Mouse (Mus musculus) limb, embryonic 10.5 days (tissue): Measurements from ENCODE around the gene Gm815. TPM values are rescaled to one million over a fixed set of nuclear protein-coding genes. Genes with fewer than 3 reads are reported as not detected.

Source experiments
- DNase-seq: peaks from one replicate; pipeline ENCODE4 v3.0.0-alpha.2; 2017; ENCODE audit warnings: low spot score
- H3K27ac ChIP-seq: fragments of 300-500 bp; sonication (generic); 2 replicates; pipeline ENCODE4 v1.5.1; 2016; ENCODE audit warnings: mild to moderate bottlenecking
- H3K27me3 ChIP-seq: fragments of 300-500 bp; sonication (generic); 2 replicates; pipeline ENCODE4 v1.6.1; 2016; ENCODE audit warnings: low read depth, mild to moderate bottlenecking; ENCODE audit not compliant: poor library complexity, severe bottlenecking
- H3K36me3 ChIP-seq: fragments of 300-500 bp; sonication (generic); 2 replicates; pipeline ENCODE4 v1.6.1; 2016; ENCODE audit warnings: mild to moderate bottlenecking, moderate library complexity
- H3K4me1 ChIP-seq: fragments of 300-500 bp; sonication (generic); 2 replicates; pipeline ENCODE4 v1.6.1; 2016
- H3K4me3 ChIP-seq: fragments of 300-500 bp; sonication (generic); 2 replicates; pipeline ENCODE4 v1.5.1; 2016; ENCODE audit warnings: mild to moderate bottlenecking, moderate library complexity
- H3K9me3 ChIP-seq: fragments of 300-500 bp; sonication (generic); replicated peaks from 2 replicates; pipeline ENCODE4 v1.6.1; 2016; ENCODE audit warnings: mild to moderate bottlenecking
- WGBS: fragments of 180-500 bp; shearing (Covaris S2); methylation state at CpG from one replicate; pipeline ENCODE4 v1.1.7; 2016; 5-methylcytosine and 5-hydroxymethylcytosine counted together
- polyA plus RNA-seq: library from polyadenylated mRNA; unstranded; fragments of >200 nt; fragmentation: Nextera tagmentation; extraction: Ambion mirVana; gene quantifications from 2 replicates; pipeline ENCODE4 v1.2.1, GENCODE M21; 2016

The Gm815 gene
- polyA plus RNA-seq, 1 experiment from 2014 or later: not detected

- H3K36me3 ChIP-seq: no peaks in the 10 kb centered on the region
- H3K4me3 ChIP-seq: no peak overlapping the region
- no peaks in the 10 kb centered on the region for H3K9me3 ChIP-seq
- no peak overlapping the region for H3K27ac ChIP-seq
- WGBS: 89% methylated on average over 9 of the region's 9 CpGs
- H3K4me1 ChIP-seq: no peaks in the 10 kb centered on the region
- no peak for DNase-seq
- no peaks in the 10 kb centered on the region for H3K27me3 ChIP-seq
Measured at GRCm38 (mm10) chr19:26891306-26891964, 5.8 kb downstream of the Gm815 start.

GRCm38 (mm10) chr19:26892861-26893260, 7.2 kb downstream of the Gm815 start:
- Histone ChIP-seq H3K27ac (no peak overlapping the region), H3K4me3 (no peak overlapping the region), H3K27me3 (no peaks in the 10 kb centered on the region), H3K9me3 (no peaks in the 10 kb centered on the region), H3K36me3 (no peaks in the 10 kb centered on the region), H3K4me1 (no peaks in the 10 kb centered on the region)
- WGBS: 55% methylated on average over 5 of the region's 5 CpGs
- DNase-seq: no peak

- WGBS: 62% methylated on average over 4 of the region's 4 CpGs
- no peaks in the 10 kb centered on the region for H3K27me3 ChIP-seq
- DNase-seq: no peak
- H3K4me3 ChIP-seq: no peak overlapping the region
- H3K36me3 ChIP-seq: no peaks in the 10 kb centered on the region
- H3K27ac ChIP-seq: no peak overlapping the region
- H3K4me1 ChIP-seq: no peaks in the 10 kb centered on the region
- no peaks in the 10 kb centered on the region for H3K9me3 ChIP-seq
Measured at GRCm38 (mm10) chr19:26902162-26902561, 16.5 kb downstream of the Gm815 start.

GRCm38 (mm10) chr19:26914245-26914644, 28.6 kb downstream of the Gm815 start:
- DNase-seq: no peak
- Histone ChIP-seq H3K36me3 (no peaks in the 10 kb centered on the region), H3K27me3 (no peaks in the 10 kb centered on the region), H3K27ac (no peak overlapping the region), H3K4me1 (peaks cover 7% of the 10 kb centered on the region), H3K9me3 (no peaks in the 10 kb centered on the region), H3K4me3 (no peak overlapping the region)
- 76% methylated on average over 1 of the region's 1 CpGs for WGBS

GRCm38 (mm10) chr19:26920816-26921215, 35.1 kb downstream of the Gm815 start:
- DNase-seq: no peak
- Histone ChIP-seq H3K4me1 (no peaks in the 10 kb centered on the region), H3K27me3 (no peaks in the 10 kb centered on the region), H3K9me3 (no peaks in the 10 kb centered on the region), H3K4me3 (no peak overlapping the region), H3K36me3 (no peaks in the 10 kb centered on the region), H3K27ac (no peak overlapping the region)
- 85% methylated on average over 2 of the region's 2 CpGs for WGBS

GRCm38 (mm10) chr19:26930295-26931283, 44.9 kb downstream of the Gm815 start:
- Histone ChIP-seq H3K4me1 (no peaks in the 10 kb centered on the region), H3K9me3 (no peaks in the 10 kb centered on the region), H3K36me3 (no peaks in the 10 kb centered on the region), H3K4me3 (no peak overlapping the region), H3K27me3 (no peaks in the 10 kb centered on the region), H3K27ac (no peak overlapping the region)
- DNase-seq: no peak
- 44% methylated on average over 6 of the region's 6 CpGs for WGBS

- no peaks in the 10 kb centered on the region for H3K9me3 ChIP-seq
Measured at GRCm38 (mm10) chr19:26934186-26934585, 48.5 kb downstream of the Gm815 start.

More at GRCm38 (mm10) chr19:26934186-26934585, 48.5 kb downstream of the Gm815 start:
- Histone ChIP-seq H3K4me3 (no peak overlapping the region), H3K27ac (no peak overlapping the region), H3K27me3 (no peaks in the 10 kb centered on the region), H3K4me1 (no peaks in the 10 kb centered on the region), H3K36me3 (no peaks in the 10 kb centered on the region)
- no peak for DNase-seq
- WGBS: 79% methylated on average over 2 of the region's 2 CpGs
